Mouse (Mus musculus) liver, adult 2 months (tissue): ENCODE data around the gene Galnt13. TPM values are rescaled to one million over a fixed set of nuclear protein-coding genes. Genes with fewer than 3 reads are reported as not detected.
A peak's percentile ranks its signal among the peaks of the same experiment; 100 is the strongest.

Experiments used
- DNase-seq: peaks from one replicate; pipeline ENCODE4 v3.0.0-alpha.2; 2011; ENCODE audit warnings: low read depth, low spot score; ENCODE audit errors: extremely low read depth
- H3K27ac ChIP-seq: fragments of 200-500 bp; replicated peaks from 2 replicates; pipeline ENCODE4 v1.5.1; 2012; ENCODE audit warnings: low read depth, mild to moderate bottlenecking, control low read depth, inconsistent platforms, low read length; ENCODE audit not compliant: insufficient read depth
- H3K27me3 ChIP-seq: fragments of 200-500 bp; 2 replicates; pipeline ENCODE4 v1.6.1; 2012; ENCODE audit warnings: mild to moderate bottlenecking, moderate library complexity, low read length, inconsistent platforms; ENCODE audit not compliant: control insufficient read depth, insufficient read depth
- H3K36me3 ChIP-seq: fragments of 200-500 bp; 2 replicates; pipeline ENCODE4 v1.6.1; 2012; ENCODE audit warnings: low read length, inconsistent platforms; ENCODE audit not compliant: control insufficient read depth, insufficient read depth
- H3K4me1 ChIP-seq: fragments of 200-500 bp; 2 replicates; pipeline ENCODE4 v1.6.1; 2011; ENCODE audit warnings: low read length; ENCODE audit not compliant: control insufficient read depth, insufficient read depth
- H3K4me3 ChIP-seq: fragments of 200-500 bp; 2 replicates; pipeline ENCODE4 v1.5.1; 2011; ENCODE audit warnings: low read depth, mild to moderate bottlenecking, control low read depth, low read length, moderate library complexity; ENCODE audit not compliant: insufficient read depth
- H3K79me2 ChIP-seq: fragments of 200-500 bp; 2 replicates; pipeline ENCODE4 v1.6.1; 2012; ENCODE audit warnings: inconsistent platforms, mild to moderate bottlenecking, low read length, moderate library complexity; ENCODE audit not compliant: control insufficient read depth, insufficient read depth
- H3K9ac ChIP-seq: fragments of 200-500 bp; 2 replicates; pipeline ENCODE4 v1.6.1; 2012; ENCODE audit warnings: low read depth, mild to moderate bottlenecking, control low read depth, inconsistent platforms, low read length
- CTCF ChIP-seq: fragments of 200-500 bp; IDR thresholded peaks from 2 replicates; pipeline ENCODE4 v1.5.1; 2011; ENCODE audit warnings: low read depth, low read length, control low read depth
- POLR2A ChIP-seq: fragments of 200-500 bp; IDR thresholded peaks from 2 replicates; pipeline ENCODE4 v1.6.1; 2011; ENCODE audit warnings: low read length, control low read depth; ENCODE audit not compliant: insufficient read depth; ENCODE audit errors: extremely low read depth
- WGBS: fragments of 180-500 bp; shearing (Covaris S2); methylation state at CpG from one replicate; pipeline ENCODE4 v1.1.7; 2018; 5-methylcytosine and 5-hydroxymethylcytosine counted together
- polyA plus RNA-seq: library from polyadenylated mRNA; depleted of rRNA; stranded (reverse); fragments of >200 nt; gene quantifications from 2 replicates; pipeline ENCODE4 v1.2.3, GENCODE M21; 2012; rRNA removed
- total RNA-seq: library from RNA; depleted of rRNA; stranded (reverse); fragments of >200 nt; gene quantifications from 2 replicates; pipeline ENCODE4 v1.2.3, GENCODE M21; 2014; rRNA removed

Gene Galnt13
- not detected in 2 replicates for total RNA-seq
- not detected in 2 replicates for polyA plus RNA-seq

DNA sequence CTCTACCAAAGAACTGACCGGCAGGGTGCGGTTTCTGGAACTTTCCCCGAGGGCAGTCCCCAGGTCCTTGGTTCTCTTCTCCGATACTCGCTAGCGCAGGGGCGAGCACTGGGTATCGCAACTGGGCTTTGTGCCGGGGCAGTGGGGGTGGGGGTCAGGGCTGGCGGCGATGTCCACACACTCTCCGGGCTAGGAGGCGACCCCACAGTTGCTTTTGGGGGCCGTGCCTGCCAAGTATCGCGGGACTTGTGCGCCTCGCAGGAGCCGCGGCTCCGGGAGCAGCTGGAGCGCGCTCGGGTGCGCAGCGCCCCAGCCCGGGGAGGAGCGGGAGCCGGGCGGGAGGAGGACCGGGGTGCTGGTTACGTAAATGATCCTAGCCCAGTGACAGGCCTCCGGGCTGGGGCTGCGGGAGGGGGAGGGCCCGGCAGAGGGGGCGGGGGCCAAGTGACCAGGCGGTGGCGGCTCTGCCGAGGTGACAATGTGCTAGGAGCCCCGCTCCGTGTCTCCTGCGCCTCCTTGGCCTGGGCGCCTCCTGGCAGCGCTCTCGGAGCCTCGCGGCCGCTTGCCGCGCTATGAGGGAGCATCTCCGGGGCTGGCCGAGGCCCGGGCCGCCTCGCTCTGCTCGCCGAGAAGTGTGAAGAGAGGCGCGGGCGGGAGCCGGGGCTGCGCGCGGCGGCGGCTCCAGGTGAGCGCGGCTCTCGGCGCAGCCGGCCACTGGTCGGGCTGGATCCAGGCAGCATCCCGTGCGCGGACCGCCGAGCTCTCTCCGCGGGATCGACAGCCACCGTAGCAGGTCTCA, at the start of gene Galnt13:
Gene Galnt13 (plus strand): TSS at position 381 of the 799 bp plus-strand sequence.
- TF ChIP-seq CTCF (no peak), POLR2A (no peak)
- Histone ChIP-seq H3K4me3 (no peak within 1 kb of the TSS), H3K27me3 (peaks cover 12% of the 10 kb centered on the region; the same call in 1 of the 2 replicates), H3K79me2 (no peaks in the 10 kb centered on the region), H3K9ac (no peak within 1 kb of the TSS), H3K36me3 (no peaks in the 10 kb centered on the region), H3K27ac (no peak within 1 kb of the TSS), H3K4me1 (no peaks in the 10 kb centered on the region)
- DNase-seq = no peak
- 2% methylated on average over 80 of the region's 81 CpGs for WGBS

DNA sequence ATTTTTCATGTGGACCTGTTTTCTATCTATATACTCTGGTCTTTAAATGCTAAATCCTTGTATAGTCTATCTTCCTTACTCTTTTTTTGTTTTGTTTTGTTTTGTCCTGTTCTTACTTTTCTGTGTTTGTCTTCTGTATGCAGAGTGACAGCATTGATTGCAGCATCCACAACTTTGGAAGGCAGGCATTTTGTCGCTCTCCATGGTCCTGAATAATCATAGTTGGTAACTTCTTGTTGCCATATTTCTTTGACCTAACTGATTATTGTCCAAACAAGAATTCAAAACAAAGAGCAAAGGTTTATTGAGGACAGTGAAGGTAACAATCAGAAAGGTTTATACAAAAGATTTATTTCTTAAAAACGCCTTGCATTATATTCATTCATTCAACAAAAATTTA, 5.1 kb upstream of the Galnt13 start:
- TF ChIP-seq CTCF (no peak), POLR2A (no peak)
- Histone ChIP-seq H3K4me1 (no peaks in the 10 kb centered on the region), H3K27me3 (peaks cover 4% of the 10 kb centered on the region; the same call in 1 of the 2 replicates), H3K36me3 (no peaks in the 10 kb centered on the region), H3K9ac (no peak overlapping the region), H3K79me2 (no peaks in the 10 kb centered on the region), H3K27ac (no peak overlapping the region), H3K4me3 (no peak overlapping the region)
- 35% methylated on average over 2 of the region's 2 CpGs for WGBS
- peak; percentile 1 for DNase-seq

DNA sequence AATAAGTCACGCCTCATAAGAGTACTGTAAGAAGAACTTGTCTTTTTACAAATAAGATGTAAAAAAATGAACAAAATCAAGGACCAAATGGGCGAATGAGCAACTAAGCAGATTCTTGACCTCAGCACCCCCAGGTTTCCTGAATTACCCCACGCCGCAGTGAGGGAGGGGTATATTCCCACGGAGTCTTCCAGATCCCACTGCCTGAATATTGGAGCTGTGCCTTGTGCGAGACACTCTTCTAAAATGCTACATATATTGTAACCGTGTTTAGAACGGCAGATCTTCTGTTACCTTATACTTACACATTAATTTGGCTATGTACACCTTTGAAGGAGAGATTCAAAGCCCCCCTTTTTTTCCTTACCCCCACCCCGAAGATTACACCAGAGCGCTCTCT, 737 bp upstream of the Galnt13 start:
- no peak overlapping the region for H3K4me3 ChIP-seq
- no peaks in the 10 kb centered on the region for H3K79me2 ChIP-seq
- 46% methylated on average over 10 of the region's 10 CpGs for WGBS
- no peaks in the 10 kb centered on the region for H3K36me3 ChIP-seq
- peaks cover 12% of the 10 kb centered on the region; the same call in 1 of the 2 replicates for H3K27me3 ChIP-seq
- H3K9ac ChIP-seq = no peak overlapping the region
- no peak overlapping the region for H3K27ac ChIP-seq
- H3K4me1 ChIP-seq = no peaks in the 10 kb centered on the region
- DNase-seq = no peak
- TF ChIP-seq POLR2A = no peak
- TF ChIP-seq CTCF = no peak

DNA sequence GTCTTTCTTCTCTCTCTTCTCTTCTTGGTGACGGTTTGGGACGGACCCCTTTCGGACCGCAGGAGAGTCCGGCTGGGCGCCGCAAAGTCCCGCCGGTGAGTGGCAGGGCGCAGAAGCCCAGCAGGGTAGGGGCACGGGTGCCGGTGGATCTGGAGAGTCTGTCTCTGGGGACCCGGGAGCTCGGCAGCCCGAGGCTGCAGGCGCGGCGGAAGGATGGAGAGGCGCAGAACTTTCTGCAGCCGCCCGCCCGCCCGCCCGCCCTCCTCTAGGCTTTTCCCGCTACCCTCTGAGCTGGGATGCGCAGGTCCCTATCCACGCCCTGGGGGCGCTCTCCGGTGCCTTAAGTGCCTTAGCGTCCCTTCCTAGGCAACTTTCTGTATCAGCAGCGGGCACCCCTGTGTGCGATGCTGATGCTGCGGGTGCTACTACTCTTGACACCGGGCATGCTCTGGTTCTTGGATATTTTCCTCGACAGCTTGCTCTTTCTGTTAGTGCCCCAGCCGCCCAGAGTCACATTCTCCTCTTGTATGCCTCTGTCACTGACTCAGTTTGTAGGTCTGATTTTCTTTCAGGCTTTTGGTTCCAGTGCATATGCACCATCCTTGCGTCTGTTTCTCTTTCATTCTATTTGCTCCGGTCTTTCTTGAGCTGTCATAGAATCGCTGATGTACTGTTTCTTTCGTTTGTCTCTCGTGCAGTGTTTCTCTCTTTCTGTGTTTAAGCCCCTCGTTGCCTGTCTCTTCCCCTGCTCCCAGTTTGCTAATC, 801 bp downstream of the Galnt13 start:
- Histone ChIP-seq H3K27me3 (peaks cover 12% of the 10 kb centered on the region; the same call in 1 of the 2 replicates), H3K9ac (no peak overlapping the region), H3K36me3 (no peaks in the 10 kb centered on the region), H3K79me2 (no peaks in the 10 kb centered on the region), H3K27ac (no peak overlapping the region), H3K4me3 (no peak overlapping the region), H3K4me1 (no peaks in the 10 kb centered on the region)
- DNase-seq = no peak
- WGBS = 2% methylated on average over 41 of the region's 42 CpGs
- TF ChIP-seq CTCF (no peak), POLR2A (no peak)

DNA sequence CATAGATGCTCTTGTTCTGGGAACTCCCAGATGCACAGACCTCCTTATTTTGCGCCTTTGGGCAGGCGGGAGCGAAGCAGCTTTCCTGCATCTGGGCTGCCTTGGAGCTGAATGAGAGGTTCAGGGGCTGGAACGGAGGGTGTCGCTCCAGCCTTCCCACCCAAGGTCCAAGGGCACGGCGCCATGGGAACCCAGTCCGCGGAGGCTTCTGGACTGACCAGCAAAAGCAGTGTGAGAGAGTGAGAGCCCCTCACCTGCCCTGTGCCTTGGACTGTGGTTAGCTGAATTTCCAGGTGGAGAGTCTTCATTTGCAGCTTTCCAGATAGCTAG, 1.3 kb downstream of the Galnt13 start:
- Histone ChIP-seq H3K27ac (no peak overlapping the region), H3K79me2 (no peaks in the 10 kb centered on the region), H3K9ac (no peak overlapping the region), H3K4me3 (no peak overlapping the region), H3K36me3 (no peaks in the 10 kb centered on the region), H3K4me1 (no peaks in the 10 kb centered on the region), H3K27me3 (peaks cover 12% of the 10 kb centered on the region; the same call in 1 of the 2 replicates)
- no peak for TF ChIP-seq CTCF
- 9% methylated on average over 9 of the region's 9 CpGs for WGBS
- no peak for DNase-seq
